ENCODE assay signal across 8 mouse cellular contexts in genomic region chr5:73864138-73864761, GRCm38 (mm10).
A peak's percentile ranks its signal among the peaks of the same experiment; 100 is the strongest.
DNase-seq lines count a peak whose midpoint lies in the region; ATAC-seq and TF ChIP-seq lines count a peak whose summit lies in the region.

No protein-coding gene starts in this region.

- TF ChIP-seq POLR2A in brain, embryonic 14.5 days (IDR thresholded peaks at IDR 0.05; ENCODE audit: borderline replicate concordance, extremely low read depth, insufficient read depth, insufficient read length, poor library complexity, severe bottlenecking), result no peak

- ATAC-seq in erythroblast, adult 5-6 weeks (replicated peaks; ENCODE audit: low FRiP score, poor library complexity, severe bottlenecking), result no peak

- peak; percentile 42 to 63 for DNase-seq in left cerebral cortex, adult 18-20 months (ENCODE audit: low spot score in 2 of 2)
- DNase-seq in left cerebral cortex, postnatal 36 days (ENCODE audit: low spot score in 2 of 2), result no peak
- DNase-seq in MN1 (ENCODE audit: low spot score), result peak; percentile 21
- peak; percentile 84 for DNase-seq in brain, embryonic 14.5 days (ENCODE audit: low read depth)
- peak; percentile 45 to 53 for DNase-seq in frontal cortex, postnatal 25 days (ENCODE audit: low spot score in 2 of 2)
- peak; percentile 32 to 41 for DNase-seq in layer of hippocampus, postnatal 36 days
- peak; percentile 80 for DNase-seq in retina, embryonic 14.5 days (ENCODE audit: low spot score)

- intact Hi-C loops in left cerebral cortex, postnatal 36 days (cut with DNase I), result no loop called here

- peak; percentile 74 for TF ChIP-seq CTCF in brain, embryonic 14.5 days (IDR thresholded peaks at IDR 0.05; ENCODE audit: borderline replicate concordance, extremely low read depth, insufficient read depth, insufficient read length)

Comparison
In these comparisons a context has a peak if more than half of its experiments do, and no peak if none do; other contexts are left out.
1. DNase-seq: peak in left cerebral cortex, adult 18-20 months (2 of 2), MN1 (single experiment), brain, embryonic 14.5 days (single experiment), frontal cortex, postnatal 25 days (2 of 2), layer of hippocampus, postnatal 36 days (2 of 2) and retina, embryonic 14.5 days (single experiment); none in left cerebral cortex, postnatal 36 days (0 of 2).